Mouse (Mus musculus) lung, adult 2 months (tissue): ENCODE measurements at regions not wholly inside any gene's neighbourhood (a gene's known extent, or its start where the extent isn't known, plus 50 kb on each side); places are given as distances from the start of the nearest gene placed in this dataset.

Experiments
- CTCF ChIP-seq: fragments of 200-500 bp; IDR thresholded peaks from 2 replicates; pipeline ENCODE4 v1.5.1; 2011; ENCODE audit warnings: mild to moderate bottlenecking, low read length, control low read depth; ENCODE audit not compliant: insufficient read depth
- POLR2A ChIP-seq: fragments of 200-500 bp; IDR thresholded peaks from 2 replicates; pipeline ENCODE4 v1.6.1; 2011; ENCODE audit warnings: low read depth, mild to moderate bottlenecking, control low read depth, low read length, borderline replicate concordance; ENCODE audit errors: extremely low read depth

GRCm38 (mm10) chr2:106529247-106529646 is 163.8 kb upstream of the Mpped2 start:
- no peak for TF ChIP-seq POLR2A
- TF ChIP-seq CTCF, result no peak
